Mouse (Mus musculus): Measurements from ENCODE around the gene Gabpb2.
"Not testable (repeated sequence)": the region's sequence is repeated elsewhere in the genome, so short reads cannot be mapped to it uniquely, and the experiment has no call there.

Gene Gabpb2

DNA sequence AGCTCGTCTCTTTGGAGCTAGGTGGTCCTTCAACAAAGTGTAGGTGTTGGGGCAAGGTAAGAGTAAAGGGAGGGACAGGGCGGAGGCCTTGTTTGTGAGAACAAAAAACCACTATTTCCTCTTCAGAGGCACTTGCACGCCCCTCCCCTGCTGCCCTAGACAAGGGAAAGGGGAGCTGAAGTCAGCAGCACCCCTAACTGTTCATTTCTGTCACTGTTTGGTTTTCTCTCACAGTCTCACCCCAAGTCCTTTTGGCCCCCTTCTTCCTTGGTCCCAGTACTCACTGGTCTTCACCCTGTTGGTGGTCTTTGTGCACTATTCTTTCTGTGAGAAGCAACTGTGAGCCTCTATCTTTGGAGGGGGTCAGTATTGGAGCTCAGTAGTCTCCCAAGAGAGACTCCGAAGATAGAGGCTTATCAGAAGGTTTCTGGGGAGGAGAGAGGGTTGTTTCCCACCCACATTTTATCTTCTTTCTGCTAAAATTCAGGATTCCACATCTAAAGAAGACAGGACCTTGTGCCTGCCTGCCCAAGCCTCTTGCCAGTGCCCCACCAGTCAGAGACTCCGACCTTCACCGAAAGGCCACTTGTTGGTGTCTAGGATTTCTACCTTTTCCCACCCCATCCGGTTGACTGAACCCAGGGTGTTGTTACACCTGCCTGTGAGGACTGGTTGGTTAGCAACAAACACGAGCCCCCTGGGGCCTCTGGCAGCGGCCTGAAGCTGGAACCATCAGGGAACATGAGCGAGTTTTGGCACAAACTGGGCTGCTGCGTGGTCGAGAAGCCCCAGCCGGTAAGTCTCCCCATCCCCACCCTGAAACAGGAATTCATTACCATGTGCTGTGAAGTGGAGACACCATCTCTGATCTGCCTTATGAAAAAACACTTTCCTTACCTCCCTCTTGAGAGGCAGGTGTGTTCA, 13.8 kb upstream of the Gabpb2 start, which contains the start of gene Mllt11:
Mllt11 (minus strand) TSS at position 874 of the 924 bp plus-strand sequence.
- DNase-seq (ENCODE audit: low spot score) = no peak

- DNase-seq (ENCODE audit: low spot score) = no peak
Observed at GRCm38 (mm10) chr3:95230495-95231297, 13.0 kb upstream of the Gabpb2 start.

DNA sequence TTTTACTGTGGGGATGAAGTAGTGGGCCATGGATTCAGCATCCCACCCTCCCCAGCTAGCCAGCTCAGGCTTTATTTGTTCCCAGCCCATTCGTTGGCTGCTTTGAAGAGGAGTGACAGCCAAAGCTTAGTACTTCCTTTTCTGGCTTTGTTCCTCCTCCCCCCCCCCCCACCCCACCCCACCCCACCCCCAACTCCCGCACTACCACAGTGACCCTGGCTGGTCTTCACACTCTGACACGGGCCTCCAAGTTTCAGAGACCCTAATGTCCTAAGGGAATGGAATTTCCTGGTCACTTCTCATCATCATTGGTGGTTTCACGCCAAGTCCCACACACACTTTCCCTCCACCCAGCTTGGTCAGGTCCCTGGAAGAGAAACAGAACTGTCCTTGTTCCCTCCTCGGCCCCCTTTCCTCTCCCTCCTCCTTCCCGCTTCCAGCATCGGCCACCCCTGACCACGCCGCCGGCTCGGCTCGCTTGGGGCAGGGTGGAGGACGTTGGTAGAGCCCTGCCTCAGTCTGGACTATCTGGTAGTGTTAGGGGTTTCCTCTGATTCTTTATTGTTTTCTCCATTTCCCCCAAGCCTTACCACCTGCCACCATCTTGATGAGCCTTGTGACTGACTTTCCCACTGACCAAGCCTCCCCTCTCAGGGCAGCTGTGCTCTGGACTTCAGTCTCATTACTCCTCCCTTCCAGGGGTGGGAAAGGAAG, 12.2 kb upstream of the Gabpb2 start:
- DNase-seq (ENCODE audit: low spot score) = no peak

DNA sequence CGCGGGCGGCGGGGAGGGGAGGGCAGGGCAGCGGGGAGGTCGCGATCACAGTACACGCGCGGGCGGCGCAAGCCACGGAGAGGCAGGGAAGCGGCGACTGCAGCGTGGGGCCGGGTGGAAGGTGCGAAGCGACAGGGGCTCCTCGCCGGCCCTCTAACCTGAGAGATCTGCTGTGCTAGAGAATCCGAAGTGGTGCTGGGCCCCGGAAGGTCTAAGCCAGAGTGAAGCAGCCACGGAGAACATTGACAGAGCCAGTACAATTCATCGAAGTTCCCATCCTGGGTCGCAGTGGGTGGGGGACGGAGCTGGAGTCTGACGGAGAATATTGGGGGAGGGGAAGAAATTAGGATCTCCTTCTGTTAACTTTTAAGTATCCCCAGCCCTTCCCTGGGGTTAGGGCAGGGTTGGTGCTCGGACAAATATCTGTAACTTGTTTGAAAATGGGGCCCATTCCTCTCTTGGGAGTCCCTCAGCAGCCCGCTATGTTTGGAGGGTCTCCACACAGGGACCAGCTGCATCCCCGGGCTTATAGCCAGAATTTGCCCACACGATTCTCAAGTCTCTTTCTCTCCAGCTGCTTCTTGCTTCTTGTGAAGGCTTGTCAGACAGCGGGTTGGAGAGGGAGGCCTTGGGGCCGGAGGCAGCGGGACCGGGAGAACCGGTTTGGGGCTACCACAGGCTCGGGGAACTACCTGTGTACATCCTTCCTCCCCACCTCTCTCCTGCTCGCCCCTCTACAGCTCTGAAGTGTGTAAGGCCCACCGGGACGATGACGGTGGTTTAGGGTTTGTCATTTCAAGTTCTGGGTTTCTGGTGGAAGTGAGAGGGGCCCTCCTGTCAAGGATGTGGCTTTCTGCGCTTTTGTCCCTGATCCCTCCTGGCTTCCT, 11.4 kb upstream of the Gabpb2 start:
- no peak for DNase-seq (ENCODE audit: low spot score)

- DNase-seq (ENCODE audit: low spot score) = peak; percentile 51
Observed at GRCm38 (mm10) chr3:95228148-95228893, 10.6 kb upstream of the Gabpb2 start, which contains the start of gene Cdc42se1. Cdc42se1 (plus strand) TSS chr3:95228732.

- no peak for DNase-seq (ENCODE audit: low spot score)
Observed at GRCm38 (mm10) chr3:95227214-95227613, 9.5 kb upstream of the Gabpb2 start.

DNA sequence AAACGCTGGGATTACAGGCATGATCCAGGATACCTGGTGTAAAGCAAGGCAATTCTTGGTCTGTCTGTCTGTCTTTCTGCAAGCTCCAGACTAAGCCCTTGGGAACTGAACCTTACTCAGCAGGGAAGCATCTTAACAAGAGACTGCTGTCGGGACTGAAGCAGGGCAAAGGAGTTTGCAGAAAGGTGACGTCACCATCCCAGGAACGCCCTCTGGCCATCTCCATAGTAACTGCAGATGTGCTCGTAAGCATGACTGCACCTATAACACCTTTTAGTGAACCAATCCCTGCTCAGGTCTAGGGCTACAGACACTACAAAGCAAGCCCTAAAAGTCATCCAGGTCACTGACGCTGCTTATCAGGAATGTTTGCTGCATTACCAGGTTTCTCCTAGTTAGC, 6.6 kb upstream of the Gabpb2 start:
- no peak for DNase-seq (ENCODE audit: low spot score)

GRCm38 (mm10) chr3:95223041-95223440, 5.3 kb upstream of the Gabpb2 start:
- no peak for DNase-seq (ENCODE audit: low spot score)

DNA sequence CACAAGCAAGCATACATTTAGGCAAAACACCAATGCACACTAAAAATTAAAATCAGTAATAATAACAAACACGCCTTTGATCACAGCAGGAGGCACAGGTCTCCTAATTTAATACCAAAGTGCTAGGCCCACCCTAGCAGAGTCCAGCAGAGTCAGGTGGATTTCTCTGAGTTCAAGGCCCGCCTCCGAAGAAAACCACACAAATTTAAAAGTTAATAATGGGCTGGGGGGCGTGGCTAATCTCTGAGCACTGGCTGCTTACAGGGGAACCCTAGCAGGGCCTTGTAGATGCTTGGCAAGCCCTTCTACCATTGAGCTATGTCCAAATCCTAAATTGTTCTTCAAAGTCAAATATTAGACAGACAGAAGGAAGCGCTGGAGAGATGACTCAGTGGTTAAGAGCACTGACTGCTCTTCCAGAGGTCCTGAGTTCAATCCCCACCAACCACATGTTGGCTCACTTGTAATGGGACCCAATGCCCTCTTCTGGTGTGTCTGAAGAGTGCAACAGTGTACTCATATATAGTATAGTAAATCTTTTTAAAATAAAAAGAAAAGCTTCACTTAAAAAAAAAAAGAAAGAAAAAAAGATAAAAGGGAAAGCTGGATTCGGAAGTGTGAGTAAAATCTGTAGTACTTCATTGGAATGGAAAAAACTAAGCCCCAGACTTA, 886 bp upstream of the Gabpb2 start:
- DNase-seq (ENCODE audit: low spot score) = no peak

GRCm38 (mm10) chr3:95216655-95217254, 961 bp downstream of the Gabpb2 start:
- no peak for DNase-seq (ENCODE audit: low spot score)

DNA sequence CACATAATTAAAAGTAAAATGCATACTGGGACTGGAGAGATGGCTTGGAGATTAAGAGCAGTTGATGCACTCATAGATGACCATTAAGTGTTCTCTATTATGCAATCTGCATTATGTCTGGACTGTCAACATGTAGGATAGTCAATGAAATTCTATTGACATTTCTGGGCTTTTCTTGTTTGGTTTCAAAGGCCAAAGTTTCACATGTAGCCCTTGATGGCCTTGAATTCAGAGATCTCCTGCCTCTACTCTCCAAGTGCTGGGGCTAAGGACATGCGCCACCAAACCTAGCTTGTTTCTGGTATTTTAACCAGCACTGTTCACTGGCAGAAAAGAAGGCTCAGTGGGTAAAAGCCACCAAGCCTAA, 4.1 kb downstream of the Gabpb2 start:
- no peak for DNase-seq (ENCODE audit: low spot score)

- not testable (repeated sequence) for DNase-seq (ENCODE audit: low spot score)
Observed at GRCm38 (mm10) chr3:95212889-95213608, 4.7 kb downstream of the Gabpb2 start.

- DNase-seq (ENCODE audit: low spot score) = no peak
Observed at GRCm38 (mm10) chr3:95210585-95210984, 7.1 kb downstream of the Gabpb2 start.

DNA sequence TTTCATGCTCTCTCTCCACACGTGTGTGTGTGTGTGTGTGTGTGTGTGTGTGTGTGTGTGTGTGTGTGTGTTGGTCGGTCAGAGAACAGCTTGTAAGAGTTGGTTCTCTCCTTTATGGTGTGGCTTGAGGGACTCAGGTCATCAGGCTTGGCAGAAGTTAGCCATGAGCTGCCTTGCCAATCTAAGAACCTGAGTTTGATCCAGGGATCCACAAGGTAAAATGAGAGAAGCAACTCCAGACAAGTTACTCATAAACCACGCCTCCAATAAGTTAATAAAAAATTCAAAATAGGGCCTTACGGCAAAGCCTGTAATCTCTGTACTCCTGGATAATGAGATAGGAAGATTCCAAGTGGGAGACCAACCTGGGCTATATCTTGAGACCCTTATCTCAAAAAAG, 9.4 kb downstream of the Gabpb2 start:
- DNase-seq (ENCODE audit: low spot score) = no peak

DNA sequence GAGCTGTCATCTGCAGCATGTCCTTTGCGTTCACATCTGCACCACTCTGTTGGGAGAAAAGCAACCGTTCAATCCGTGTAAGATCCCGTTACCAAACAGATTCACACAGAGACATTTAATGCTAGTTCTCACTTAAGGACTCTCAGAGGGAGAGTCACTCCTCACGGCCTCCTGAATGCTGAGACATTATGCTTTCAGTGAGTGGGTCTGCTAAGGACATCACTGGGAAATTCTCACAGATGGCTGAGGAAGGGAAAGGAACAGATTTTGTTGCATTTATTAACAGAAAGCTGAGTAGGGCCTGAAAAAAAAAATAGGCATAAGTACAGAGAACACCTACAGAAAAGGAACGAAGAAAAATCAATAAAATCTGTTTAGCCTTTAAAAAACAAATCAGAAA, 13.8 kb downstream of the Gabpb2 start:
- DNase-seq (ENCODE audit: low spot score) = no peak

GRCm38 (mm10) chr3:95200562-95200961, 17.2 kb downstream of the Gabpb2 start:
- no peak for DNase-seq (ENCODE audit: low spot score)

GRCm38 (mm10) chr3:95200132-95200531, 17.6 kb downstream of the Gabpb2 start:
- DNase-seq (ENCODE audit: low spot score) = no peak

DNA sequence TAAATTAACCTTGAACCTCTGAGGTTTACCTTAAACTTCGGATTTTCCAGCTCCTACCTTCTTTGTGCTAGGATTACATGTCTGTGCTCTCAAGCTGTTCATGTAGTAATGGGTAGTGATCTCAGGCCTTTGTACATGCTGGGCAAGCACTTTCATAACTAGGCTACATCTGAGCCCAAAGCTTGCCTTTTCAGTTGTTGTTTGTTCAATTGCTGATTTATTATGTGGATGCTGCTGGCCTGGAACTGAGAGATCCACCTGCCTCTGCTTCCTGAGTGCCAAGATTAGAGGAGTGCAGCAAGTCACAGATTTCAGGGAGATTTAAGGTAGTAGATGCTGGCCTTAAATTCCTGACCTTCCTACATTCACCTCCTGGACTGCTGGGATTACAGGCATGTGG, 18.6 kb downstream of the Gabpb2 start:
- DNase-seq (ENCODE audit: low spot score) = no peak

DNA sequence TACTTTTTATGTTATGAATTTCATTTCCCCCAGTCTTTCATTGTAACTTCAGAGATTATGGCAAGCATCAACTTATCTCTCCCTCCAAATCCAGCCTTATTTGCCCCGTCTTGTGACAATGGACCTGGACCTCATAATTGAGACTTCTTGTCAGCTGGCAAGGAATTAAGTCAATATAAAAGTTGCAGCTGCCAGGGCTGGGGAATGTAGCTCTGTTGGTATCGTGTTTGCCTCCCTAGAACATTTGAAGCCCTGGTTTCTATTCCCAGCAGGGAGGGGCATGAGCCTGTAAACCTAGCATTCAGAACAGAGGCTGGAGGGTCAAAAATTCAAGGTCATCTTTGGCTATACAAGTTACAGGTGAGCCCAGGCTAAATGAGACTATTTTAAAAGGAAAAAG, 21.9 kb downstream of the Gabpb2 start:
- DNase-seq (ENCODE audit: low spot score) = no peak
